Mouse (Mus musculus) left cerebral cortex, adult 11 months (tissue): ENCODE measurements around the gene St6galnac6.

ENCODE experiments used
- DNase-seq: peaks from one replicate; pipeline ENCODE4 v3.0.0; 2022; ENCODE audit warnings: low spot score

Gene St6galnac6

GRCm38 (mm10) chr2:32617601-32618000, 18.1 kb downstream of the St6galnac6 start:
- DNase-seq: no peak

GRCm38 (mm10) chr2:32618051-32618450, 18.5 kb downstream of the St6galnac6 start:
- no peak for DNase-seq

- DNase-seq: no peak
Measured at GRCm38 (mm10) chr2:32620682-32621516, 21.4 kb downstream of the St6galnac6 start.

- DNase-seq: no peak
Measured at GRCm38 (mm10) chr2:32621517-32621859, 22.0 kb downstream of the St6galnac6 start, which contains the start of gene Ak1. TSS of gene Ak1 (plus strand) at chr2:32621758.

- DNase-seq: no peak
Measured at GRCm38 (mm10) chr2:32624111-32624748, 24.7 kb downstream of the St6galnac6 start.

GRCm38 (mm10) chr2:32625212-32625872, 25.8 kb downstream of the St6galnac6 start:
- peak; percentile 89 for DNase-seq

- no peak for DNase-seq
Measured at GRCm38 (mm10) chr2:32625873-32626694, 26.6 kb downstream of the St6galnac6 start.

- DNase-seq: no peak
Measured at GRCm38 (mm10) chr2:32627266-32628043, 27.9 kb downstream of the St6galnac6 start.

- no peak for DNase-seq
Measured at GRCm38 (mm10) chr2:32628044-32628550, 28.6 kb downstream of the St6galnac6 start.

GRCm38 (mm10) chr2:32628729-32629128, 29.2 kb downstream of the St6galnac6 start:
- DNase-seq: no peak

- DNase-seq: no peak
Measured at GRCm38 (mm10) chr2:32629276-32629976, 29.9 kb downstream of the St6galnac6 start.

GRCm38 (mm10) chr2:32630036-32630435, 30.5 kb downstream of the St6galnac6 start:
- no peak for DNase-seq

GRCm38 (mm10) chr2:32631046-32631445, 31.5 kb downstream of the St6galnac6 start:
- DNase-seq: no peak

GRCm38 (mm10) chr2:32631737-32632394, 32.4 kb downstream of the St6galnac6 start:
- no peak for DNase-seq

GRCm38 (mm10) chr2:32633660-32634059, 34.2 kb downstream of the St6galnac6 start:
- DNase-seq: no peak

- DNase-seq: no peak
Measured at GRCm38 (mm10) chr2:32634277-32635105, 35.0 kb downstream of the St6galnac6 start.

GRCm38 (mm10) chr2:32636617-32637016, 37.1 kb downstream of the St6galnac6 start:
- DNase-seq: no peak

GRCm38 (mm10) chr2:32637778-32638281, 38.3 kb downstream of the St6galnac6 start:
- DNase-seq: no peak

- no peak for DNase-seq
Measured at GRCm38 (mm10) chr2:32639632-32640031, 40.1 kb downstream of the St6galnac6 start.
